Comparison of ENCODE assay signal across 21 mouse cellular contexts in genomic region chr7:131031755-131032154, GRCm38 (mm10). TPM values are rescaled to one million over a fixed set of nuclear protein-coding genes. Genes with fewer than 3 reads are reported as not detected.
"Had no signal": no experiment of that assay in that cellular context is flagged by ENCODE, and none has a peak within 500 bp of the region (broad histone marks: within the 10 kb centered on the region; RNA-seq: fewer than 3 reads in every experiment).

Gene Dmbt1, plus strand, starts transcription at chr7:131032053.

- H3K36me3 ChIP-seq: kidney, embryonic 15.5 days; liver, embryonic 13.5 days; midbrain, embryonic 12.5 days; midbrain, embryonic 15.5 days; neural tube, embryonic 12.5 days; neural tube, embryonic 15.5 days had no signal

- H3K9me3 ChIP-seq: kidney, embryonic 15.5 days; liver, embryonic 13.5 days; midbrain, embryonic 12.5 days; midbrain, embryonic 15.5 days; neural tube, embryonic 12.5 days; neural tube, embryonic 15.5 days had no signal

- DNase-seq: kidney, adult 11 months; kidney, adult 8-10 months; kidney, postnatal 14 days; kidney, postnatal 4 days; layer of hippocampus, postnatal 36 days; liver, embryonic 13.5 days; lung, adult 2 months; right cerebral cortex, postnatal 25 days; thymus, adult 18-20 months; thymus, postnatal 14 days; thymus, postnatal 4 days had no signal

- H3K27ac ChIP-seq: kidney, embryonic 15.5 days; layer of hippocampus, adult 2 months; left cerebral cortex, adult 2 months; liver, embryonic 13.5 days; macrophage; midbrain, embryonic 12.5 days; midbrain, embryonic 15.5 days; neural tube, embryonic 12.5 days; neural tube, embryonic 15.5 days had no signal

- H3K9ac ChIP-seq: kidney, embryonic 15.5 days; liver, embryonic 13.5 days; midbrain, embryonic 12.5 days; midbrain, embryonic 15.5 days; neural tube, embryonic 12.5 days; neural tube, embryonic 15.5 days had no signal

- H3K27me3 ChIP-seq: kidney, embryonic 15.5 days; liver, embryonic 13.5 days; midbrain, embryonic 12.5 days; midbrain, embryonic 15.5 days; neural tube, embryonic 12.5 days; neural tube, embryonic 15.5 days had no signal

- ATAC-seq: midbrain, embryonic 15.5 days had no signal

- H3K4me1 ChIP-seq: kidney, embryonic 15.5 days; liver, embryonic 13.5 days; midbrain, embryonic 15.5 days; neural tube, embryonic 12.5 days; neural tube, embryonic 15.5 days had no signal

- H3K4me2 ChIP-seq: kidney, embryonic 15.5 days; liver, embryonic 13.5 days; midbrain, embryonic 12.5 days; midbrain, embryonic 15.5 days; neural tube, embryonic 12.5 days; neural tube, embryonic 15.5 days had no signal

- H3K4me3 ChIP-seq: kidney, embryonic 15.5 days; layer of hippocampus, adult 2 months; left cerebral cortex, adult 2 months; liver, embryonic 13.5 days; midbrain, embryonic 12.5 days; midbrain, embryonic 15.5 days; neural tube, embryonic 12.5 days; neural tube, embryonic 15.5 days had no signal

RNA-seq across cellular contexts. Expression of gene Dmbt1, which starts in this region (rescaled TPM):
- polyA plus RNA-seq: limb, embryonic 11.5 days; liver, embryonic 13.5 days; lung, embryonic 16.5 days; macrophage; midbrain, embryonic 12.5 days; neural tube, embryonic 12.5 days; neural tube, embryonic 15.5 days had no signal
